Mouse (Mus musculus): ENCODE results near the gene Kalrn. TPM values are rescaled to one million over a fixed set of nuclear protein-coding genes. Genes with fewer than 3 reads are reported as not detected.

The Kalrn gene
- polyA plus RNA-seq, 1 experiment from 2014 or later = 38.5 TPM

GRCm38 (mm10) chr16:34525205-34525604 is 48.1 kb downstream of the Kalrn start:
- peaks cover 30% of the 10 kb centered on the region for H3K4me1 ChIP-seq (replicated peaks)
- ATAC-seq = no peak
- H3K9ac ChIP-seq (replicated peaks) = no peak overlapping the region
- no peak overlapping the region for H3K4me3 ChIP-seq (replicated peaks)
- H3K4me2 ChIP-seq (replicated peaks) = no peak overlapping the region
- H3K27me3 ChIP-seq = no peaks in the 10 kb centered on the region
- no peaks in the 10 kb centered on the region for H3K9me3 ChIP-seq
- 68% methylated on average over 3 of the region's 3 CpGs for WGBS
- H3K36me3 ChIP-seq = no peaks in the 10 kb centered on the region
- H3K27ac ChIP-seq = no peak overlapping the region

- Histone ChIP-seq H3K27ac (no peak overlapping the region), H3K36me3 (no peaks in the 10 kb centered on the region), H3K9ac (replicated peaks) (no peak overlapping the region), H3K9me3 (no peaks in the 10 kb centered on the region), H3K27me3 (no peaks in the 10 kb centered on the region), H3K4me1 (replicated peaks) (peaks cover 40% of the 10 kb centered on the region), H3K4me3 (replicated peaks) (no peak overlapping the region), H3K4me2 (replicated peaks) (no peak overlapping the region)
- WGBS = 15% methylated on average over 5 of the region's 5 CpGs
- ATAC-seq = no peak
Measured at GRCm38 (mm10) chr16:34521061-34521460, 52.3 kb downstream of the Kalrn start.

- H3K4me3 ChIP-seq (replicated peaks) = no peak overlapping the region
- H3K27me3 ChIP-seq = no peaks in the 10 kb centered on the region
- H3K4me1 ChIP-seq (replicated peaks) = peaks cover 67% of the 10 kb centered on the region
- H3K27ac ChIP-seq = peak overlapping the region; percentile 30; the same call in 1 of the 2 replicates
- WGBS = 70% methylated on average over 12 of the region's 12 CpGs
- H3K36me3 ChIP-seq = no peaks in the 10 kb centered on the region
- H3K9ac ChIP-seq (replicated peaks) = no peak overlapping the region
- no peaks in the 10 kb centered on the region for H3K9me3 ChIP-seq
- no peak overlapping the region for H3K4me2 ChIP-seq (replicated peaks)
- no peak for ATAC-seq
Measured at GRCm38 (mm10) chr16:34516891-34517398, 56.4 kb downstream of the Kalrn start.

- Histone ChIP-seq H3K36me3 (no peaks in the 10 kb centered on the region), H3K4me1 (replicated peaks) (peaks cover 75% of the 10 kb centered on the region), H3K27me3 (no peaks in the 10 kb centered on the region), H3K4me2 (replicated peaks) (no peak overlapping the region), H3K4me3 (replicated peaks) (no peak overlapping the region), H3K9ac (replicated peaks) (no peak overlapping the region), H3K9me3 (no peaks in the 10 kb centered on the region), H3K27ac (no peak overlapping the region)
- 79% methylated on average over 4 of the region's 4 CpGs for WGBS
- ATAC-seq = no peak
Measured at GRCm38 (mm10) chr16:34515485-34515884, 57.8 kb downstream of the Kalrn start.

GRCm38 (mm10) chr16:34513956-34514593 is 59.3 kb downstream of the Kalrn start:
- H3K27ac ChIP-seq = peak overlapping the region; percentile 55
- H3K9ac ChIP-seq (replicated peaks) = no peak overlapping the region
- no peak overlapping the region for H3K4me2 ChIP-seq (replicated peaks)
- ATAC-seq = peak; percentile 64
- H3K9me3 ChIP-seq = no peaks in the 10 kb centered on the region
- no peaks in the 10 kb centered on the region for H3K27me3 ChIP-seq
- H3K4me1 ChIP-seq (replicated peaks) = peaks cover 80% of the 10 kb centered on the region
- WGBS = 51% methylated on average over 13 of the region's 13 CpGs
- no peaks in the 10 kb centered on the region for H3K36me3 ChIP-seq
- H3K4me3 ChIP-seq (replicated peaks) = no peak overlapping the region

- no peak for ATAC-seq
- no peak overlapping the region for H3K27ac ChIP-seq
- H3K4me1 ChIP-seq (replicated peaks) = peaks cover 76% of the 10 kb centered on the region
- H3K9ac ChIP-seq (replicated peaks) = no peak overlapping the region
- H3K4me2 ChIP-seq (replicated peaks) = no peak overlapping the region
- WGBS = 84% methylated on average over 4 of the region's 4 CpGs
- no peaks in the 10 kb centered on the region for H3K27me3 ChIP-seq
- H3K36me3 ChIP-seq = no peaks in the 10 kb centered on the region
- no peaks in the 10 kb centered on the region for H3K9me3 ChIP-seq
- H3K4me3 ChIP-seq (replicated peaks) = no peak overlapping the region
Measured at GRCm38 (mm10) chr16:34512326-34512725, 61.0 kb downstream of the Kalrn start.

GRCm38 (mm10) chr16:34508125-34508524 is 65.2 kb downstream of the Kalrn start:
- Histone ChIP-seq H3K9me3 (no peaks in the 10 kb centered on the region), H3K4me1 (replicated peaks) (peaks cover 37% of the 10 kb centered on the region), H3K36me3 (no peaks in the 10 kb centered on the region), H3K9ac (replicated peaks) (no peak overlapping the region), H3K4me3 (replicated peaks) (no peak overlapping the region), H3K27ac (no peak overlapping the region), H3K27me3 (no peaks in the 10 kb centered on the region), H3K4me2 (replicated peaks) (no peak overlapping the region)
- 91% methylated on average over 1 of the region's 1 CpGs for WGBS
- no peak for ATAC-seq

GRCm38 (mm10) chr16:34506048-34506447 is 67.3 kb downstream of the Kalrn start:
- no peaks in the 10 kb centered on the region for H3K36me3 ChIP-seq
- H3K9me3 ChIP-seq = no peaks in the 10 kb centered on the region
- ATAC-seq = no peak
- H3K4me1 ChIP-seq (replicated peaks) = peaks cover 23% of the 10 kb centered on the region
- H3K27me3 ChIP-seq = no peaks in the 10 kb centered on the region
- no peak overlapping the region for H3K4me2 ChIP-seq (replicated peaks)
- H3K4me3 ChIP-seq (replicated peaks) = no peak overlapping the region
- no peak overlapping the region for H3K27ac ChIP-seq
- no peak overlapping the region for H3K9ac ChIP-seq (replicated peaks)
- WGBS = 83% methylated on average over 2 of the region's 2 CpGs

- Histone ChIP-seq H3K9ac (replicated peaks) (no peak overlapping the region), H3K4me2 (replicated peaks) (no peak overlapping the region), H3K9me3 (no peaks in the 10 kb centered on the region), H3K4me3 (replicated peaks) (no peak overlapping the region), H3K4me1 (replicated peaks) (peaks cover 13% of the 10 kb centered on the region; the same call in 1 of the 2 replicates), H3K36me3 (no peaks in the 10 kb centered on the region), H3K27ac (no peak overlapping the region), H3K27me3 (no peaks in the 10 kb centered on the region)
- 90% methylated on average over 10 of the region's 10 CpGs for WGBS
- no peak for ATAC-seq
Measured at GRCm38 (mm10) chr16:34504250-34504649, 69.1 kb downstream of the Kalrn start.

GRCm38 (mm10) chr16:34502110-34502509 is 71.2 kb downstream of the Kalrn start:
- Histone ChIP-seq H3K4me3 (replicated peaks) (no peak overlapping the region), H3K4me2 (replicated peaks) (no peak overlapping the region), H3K36me3 (no peaks in the 10 kb centered on the region), H3K27ac (no peak overlapping the region), H3K4me1 (replicated peaks) (no peaks in the 10 kb centered on the region; the same call in 1 of the 2 replicates), H3K9ac (replicated peaks) (no peak overlapping the region), H3K27me3 (no peaks in the 10 kb centered on the region), H3K9me3 (no peaks in the 10 kb centered on the region)
- no peak for ATAC-seq

GRCm38 (mm10) chr16:34494741-34495140 is 78.6 kb downstream of the Kalrn start:
- Histone ChIP-seq H3K27ac (no peak overlapping the region), H3K4me2 (replicated peaks) (no peak overlapping the region), H3K4me3 (replicated peaks) (no peak overlapping the region), H3K9me3 (peaks cover 4% of the 10 kb centered on the region; the same call in 1 of the 2 replicates), H3K27me3 (no peaks in the 10 kb centered on the region), H3K4me1 (replicated peaks) (peaks cover 17% of the 10 kb centered on the region), H3K36me3 (no peaks in the 10 kb centered on the region), H3K9ac (replicated peaks) (no peak overlapping the region)
- ATAC-seq = no peak
- 86% methylated on average over 1 of the region's 1 CpGs for WGBS

- Histone ChIP-seq H3K4me2 (replicated peaks) (no peak overlapping the region), H3K4me1 (replicated peaks) (peaks cover 23% of the 10 kb centered on the region), H3K27ac (no peak overlapping the region), H3K4me3 (replicated peaks) (no peak overlapping the region), H3K36me3 (no peaks in the 10 kb centered on the region), H3K27me3 (no peaks in the 10 kb centered on the region), H3K9ac (replicated peaks) (no peak overlapping the region), H3K9me3 (peaks cover 4% of the 10 kb centered on the region; the same call in 1 of the 2 replicates)
- WGBS = 87% methylated on average over 3 of the region's 3 CpGs
- ATAC-seq = no peak
Measured at GRCm38 (mm10) chr16:34493914-34494313, 79.4 kb downstream of the Kalrn start.

GRCm38 (mm10) chr16:34491225-34491624 is 82.1 kb downstream of the Kalrn start:
- no peaks in the 10 kb centered on the region for H3K36me3 ChIP-seq
- 66% methylated on average over 8 of the region's 8 CpGs for WGBS

More at GRCm38 (mm10) chr16:34491225-34491624, 82.1 kb downstream of the Kalrn start:
- ATAC-seq = no peak
- H3K4me3 ChIP-seq (replicated peaks) = no peak overlapping the region
- H3K9me3 ChIP-seq = no peaks in the 10 kb centered on the region
- no peak overlapping the region for H3K27ac ChIP-seq
- peaks cover 27% of the 10 kb centered on the region for H3K4me1 ChIP-seq (replicated peaks)
- H3K27me3 ChIP-seq = no peaks in the 10 kb centered on the region
- no peak overlapping the region for H3K9ac ChIP-seq (replicated peaks)
- H3K4me2 ChIP-seq (replicated peaks) = no peak overlapping the region
